Mouse (Mus musculus) ovary, adult 18-20 months (tissue): ENCODE data around the gene Arid3a.
"Not testable (repeated sequence)": the region's sequence is repeated elsewhere in the genome, so short reads cannot be mapped to it uniquely, and the experiment has no call there.

ENCODE experiments used
- DNase-seq: peaks from one replicate; pipeline ENCODE4 v3.0.0; 2022; ENCODE audit warnings: low spot score, mixed read lengths

Arid3a gene

GRCm38 (mm10) chr10:79947502-79947901 is 20.7 kb downstream of the Arid3a start:
- no peak for DNase-seq

GRCm38 (mm10) chr10:79949873-79950272 is 23.0 kb downstream of the Arid3a start:
- DNase-seq = no peak

GRCm38 (mm10) chr10:79950661-79951060 is 23.8 kb downstream of the Arid3a start:
- no peak for DNase-seq

- no peak for DNase-seq
These were observed 27.1 kb downstream of the Arid3a start for GRCm38 (mm10) chr10:79953946-79954345.

- no peak for DNase-seq
These were observed 28.8 kb downstream of the Arid3a start for GRCm38 (mm10) chr10:79955691-79956090.

GRCm38 (mm10) chr10:79956643-79957154 is 29.9 kb downstream of the Arid3a start:
- no peak for DNase-seq

- peak; percentile 63 for DNase-seq
These were observed 31.4 kb downstream of the Arid3a start for GRCm38 (mm10) chr10:79958140-79958816.

GRCm38 (mm10) chr10:79959412-79959811 is 32.6 kb downstream of the Arid3a start:
- not testable (repeated sequence) for DNase-seq

GRCm38 (mm10) chr10:79959847-79960601 is 33.2 kb downstream of the Arid3a start, which contains the start of gene Wdr18:
Gene Wdr18 (plus strand): TSS chr10:79960152.
- peak; percentile 99 for DNase-seq

- DNase-seq = no peak
These were observed 33.9 kb downstream of the Arid3a start for GRCm38 (mm10) chr10:79960671-79961294.

- no peak for DNase-seq
These were observed 37.9 kb downstream of the Arid3a start for GRCm38 (mm10) chr10:79964727-79965126.

GRCm38 (mm10) chr10:79965325-79965724 is 38.5 kb downstream of the Arid3a start:
- DNase-seq = no peak

GRCm38 (mm10) chr10:79966886-79967400 is 40.1 kb downstream of the Arid3a start:
- no peak for DNase-seq

GRCm38 (mm10) chr10:79968181-79968580 is 41.3 kb downstream of the Arid3a start:
- DNase-seq = no peak

- no peak for DNase-seq
These were observed 42.3 kb downstream of the Arid3a start for GRCm38 (mm10) chr10:79969124-79969568.

GRCm38 (mm10) chr10:79970415-79971182 is 43.8 kb downstream of the Arid3a start, which contains the start of gene Grin3b:
Gene Grin3b (plus strand): TSS chr10:79970715.
- DNase-seq = no peak

- no peak for DNase-seq
These were observed 44.3 kb downstream of the Arid3a start for GRCm38 (mm10) chr10:79971183-79971497.

GRCm38 (mm10) chr10:79972831-79973230 is 46.0 kb downstream of the Arid3a start:
- no peak for DNase-seq

GRCm38 (mm10) chr10:79974087-79974486 is 47.2 kb downstream of the Arid3a start:
- DNase-seq = no peak

GRCm38 (mm10) chr10:79974668-79975067 is 47.8 kb downstream of the Arid3a start:
- no peak for DNase-seq

GRCm38 (mm10) chr10:79976071-79976721 is 49.4 kb downstream of the Arid3a start:
- DNase-seq = no peak
